Mouse (Mus musculus) heart, postnatal 0 days (tissue): ENCODE data around the gene Cdca3.

Experiments
- CTCF ChIP-seq: IDR thresholded peaks from 2 replicates; pipeline ENCODE4 v1.5.1; 2016; ENCODE audit warnings: antibody characterized with exemption, control low read depth, low read depth
- EP300 ChIP-seq: IDR thresholded peaks from 2 replicates; pipeline ENCODE4 v1.6.1; 2016; ENCODE audit warnings: antibody characterized with exemption, low read depth

GRCm38 (mm10) chr6:124836411-124836810, 7.1 kb downstream of the Cdca3 start:
- TF ChIP-seq EP300 (no peak), CTCF (no peak)
